Mouse (Mus musculus): ENCODE measurements around the gene 2810006K23Rik.
"Not testable (repeated sequence)": the region's sequence is repeated elsewhere in the genome, so short reads cannot be mapped to it uniquely, and the experiment has no call there.

Gene 2810006K23Rik

DNA sequence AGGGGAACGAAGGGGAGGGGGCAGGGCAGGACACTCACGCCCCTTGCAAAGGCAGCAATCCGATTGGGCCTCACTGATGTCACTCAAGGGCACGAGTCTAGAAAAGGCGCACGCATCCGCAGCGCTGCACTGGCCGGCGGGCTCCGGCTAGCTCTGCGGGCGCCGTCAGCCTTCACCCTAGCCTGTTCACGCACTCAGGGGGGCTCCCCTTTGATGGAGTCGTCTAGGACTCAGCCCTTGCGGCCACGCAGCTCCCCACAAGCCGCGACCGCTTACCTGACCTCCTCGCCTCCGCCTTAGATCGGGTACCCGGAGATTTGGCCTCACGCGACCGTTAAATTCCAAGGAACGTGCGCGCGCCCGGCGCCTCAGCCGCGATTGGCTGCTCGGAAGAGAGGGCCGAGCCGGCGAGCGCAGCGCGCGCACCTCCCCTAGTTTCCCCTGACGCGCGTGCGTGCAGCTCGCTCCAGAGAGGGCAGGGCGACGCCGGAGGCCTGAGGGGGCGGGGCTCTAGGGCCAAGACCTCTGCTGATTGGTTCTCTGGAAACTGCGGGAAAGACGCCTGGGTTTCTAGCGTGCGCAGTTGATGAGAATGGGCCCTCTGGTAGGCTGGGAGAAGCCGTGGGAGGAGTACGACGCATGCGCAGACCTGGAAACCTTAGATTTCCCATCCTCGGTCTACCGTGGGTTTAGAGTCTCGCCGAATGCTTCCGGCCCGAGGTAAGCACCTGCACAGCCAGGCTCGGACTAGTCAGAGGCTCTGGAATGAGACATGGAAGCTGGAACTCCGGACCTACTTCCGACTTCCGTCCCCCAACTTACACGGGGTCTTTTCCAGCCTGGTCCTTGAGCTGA is at the start of gene 2810006K23Rik, which contains the start of gene Mphosph9:
Gene 2810006K23Rik (plus strand): TSS at position 580 of the 855 bp plus-strand sequence.
Gene Mphosph9 (minus strand): TSS at position 463 of the 855 bp plus-strand sequence.
- peak; percentile 100 for DNase-seq (ENCODE audit: low read depth, low spot score)

DNA sequence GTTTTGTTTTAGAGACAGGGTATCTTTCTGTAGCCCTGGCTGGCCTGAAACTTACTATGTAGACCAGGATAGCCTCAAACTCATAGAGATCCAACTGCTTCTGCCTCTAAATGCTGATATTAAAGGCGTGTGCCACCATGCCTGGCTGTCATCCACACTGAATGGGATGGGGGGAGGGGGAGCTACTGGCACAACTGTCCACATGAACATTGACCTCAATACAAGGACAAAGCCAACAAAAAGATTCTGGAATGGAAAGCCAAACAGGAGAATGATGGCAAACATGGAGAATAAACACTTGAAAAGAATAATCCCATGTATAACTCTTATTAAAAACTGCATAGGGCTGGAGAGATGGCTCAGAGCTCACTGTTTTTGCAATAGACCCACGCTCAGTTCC is 45.0 kb upstream of the 2810006K23Rik start:
- no peak for DNase-seq (ENCODE audit: low read depth, low spot score)

DNA sequence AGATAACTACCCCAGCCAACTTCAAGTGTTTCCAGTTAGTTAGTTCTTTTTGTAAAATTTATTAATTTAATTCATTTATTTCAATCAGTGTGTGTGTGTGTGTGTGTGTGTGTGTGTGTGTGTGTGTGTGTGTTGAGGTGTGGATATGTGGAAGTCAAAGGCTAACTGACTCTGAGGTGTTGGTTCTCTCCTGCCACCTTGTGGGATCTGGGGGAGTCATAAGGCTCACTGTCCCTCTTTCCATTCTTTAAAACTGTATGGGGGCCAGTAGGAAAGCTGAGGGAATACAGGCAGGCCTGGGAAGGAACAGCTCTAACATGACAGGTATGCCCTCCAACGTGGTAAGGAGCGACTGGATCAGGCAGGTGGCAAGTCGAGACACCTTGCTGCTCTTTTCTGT is 43.6 kb upstream of the 2810006K23Rik start:
- no peak for DNase-seq (ENCODE audit: low read depth, low spot score)

DNA sequence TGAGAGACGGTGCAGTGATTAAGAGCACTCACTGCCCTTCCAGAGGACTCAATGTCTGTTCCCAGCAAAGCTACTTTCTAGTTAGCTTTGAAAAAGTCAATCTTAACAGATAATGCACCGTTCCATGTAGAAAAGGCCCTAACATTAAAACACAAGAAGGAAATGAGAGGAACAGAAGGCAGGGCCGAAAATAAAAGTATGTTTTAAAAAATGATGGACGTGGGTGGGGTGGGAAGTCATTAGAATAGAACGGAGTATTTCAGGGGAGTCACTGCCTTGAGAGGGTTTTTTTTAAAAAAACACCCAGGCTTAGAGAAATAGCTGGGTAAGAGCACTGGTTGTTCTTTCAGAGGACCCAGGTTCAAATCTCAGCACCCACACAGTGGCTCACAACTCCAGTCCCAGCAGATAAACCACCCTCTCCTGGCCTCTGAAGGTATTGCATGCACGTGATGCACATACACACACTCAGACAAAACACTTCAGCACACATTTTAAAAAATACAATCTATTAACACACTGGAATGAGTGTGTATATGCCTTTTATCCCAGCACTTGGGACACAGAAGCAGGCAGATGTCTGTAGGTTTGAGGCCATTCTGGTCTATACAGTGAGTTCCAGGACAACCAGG is 40.2 kb upstream of the 2810006K23Rik start:
- no peak for DNase-seq (ENCODE audit: low read depth, low spot score)

DNA sequence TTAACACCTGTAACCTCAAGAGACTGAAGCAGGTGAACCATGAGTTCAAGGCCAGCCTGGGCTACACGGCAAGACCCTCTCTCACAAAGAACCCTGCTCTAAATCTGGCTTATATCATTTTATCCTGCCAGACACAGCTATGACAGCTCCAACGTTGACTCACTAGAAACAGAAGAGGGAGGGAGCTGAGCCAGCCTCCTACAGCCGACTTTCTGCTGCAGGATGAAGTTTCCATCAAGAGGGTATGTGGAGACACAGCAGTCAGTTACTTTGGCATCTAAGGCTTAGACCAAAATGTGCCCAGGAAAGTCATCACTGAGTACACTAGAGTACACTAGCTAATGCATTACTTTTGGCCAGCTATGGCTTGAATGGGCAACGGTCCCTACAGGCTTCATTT is 37.7 kb upstream of the 2810006K23Rik start:
- DNase-seq (ENCODE audit: low read depth, low spot score) = no peak

DNA sequence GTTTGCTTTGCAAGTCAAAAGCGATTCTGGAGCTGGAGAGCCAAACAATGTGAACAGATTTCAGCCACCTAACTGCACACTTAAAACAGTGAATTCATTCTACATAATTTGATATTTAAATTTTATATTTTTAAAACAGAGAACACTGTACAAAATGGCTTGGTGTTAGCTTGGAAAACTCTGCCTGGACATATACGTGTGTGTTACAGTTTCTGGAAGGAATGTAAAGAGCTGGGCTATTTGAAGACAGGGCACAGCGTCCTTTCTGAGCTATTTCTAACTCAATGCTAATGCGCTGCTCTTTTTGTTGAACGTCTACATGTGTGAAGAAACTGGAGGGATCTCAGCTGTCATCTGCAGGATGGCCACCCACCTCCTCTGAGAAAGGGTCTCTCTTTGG is 33.9 kb upstream of the 2810006K23Rik start:
- no peak for DNase-seq (ENCODE audit: low read depth, low spot score)

DNA sequence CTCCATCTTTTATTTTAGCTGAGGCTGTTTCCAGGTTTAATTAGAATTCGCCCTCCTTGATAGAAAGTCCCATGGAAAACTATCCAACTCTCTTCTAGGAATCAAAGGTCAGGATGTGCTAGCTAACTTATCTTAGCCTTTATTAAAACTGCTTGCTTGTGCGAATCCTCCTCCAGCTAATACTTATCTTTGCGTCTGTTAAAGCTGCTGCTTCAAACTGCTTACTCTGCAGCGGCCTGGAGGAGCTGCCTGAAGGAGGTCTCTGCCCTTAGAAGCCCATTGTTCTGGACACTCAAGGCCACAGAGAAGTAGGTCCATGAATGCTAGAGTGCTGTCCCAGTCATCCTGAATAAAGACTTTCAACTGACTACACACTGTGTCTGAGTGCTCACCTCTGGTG is 31.4 kb upstream of the 2810006K23Rik start:
- no peak for DNase-seq (ENCODE audit: low read depth, low spot score)

DNA sequence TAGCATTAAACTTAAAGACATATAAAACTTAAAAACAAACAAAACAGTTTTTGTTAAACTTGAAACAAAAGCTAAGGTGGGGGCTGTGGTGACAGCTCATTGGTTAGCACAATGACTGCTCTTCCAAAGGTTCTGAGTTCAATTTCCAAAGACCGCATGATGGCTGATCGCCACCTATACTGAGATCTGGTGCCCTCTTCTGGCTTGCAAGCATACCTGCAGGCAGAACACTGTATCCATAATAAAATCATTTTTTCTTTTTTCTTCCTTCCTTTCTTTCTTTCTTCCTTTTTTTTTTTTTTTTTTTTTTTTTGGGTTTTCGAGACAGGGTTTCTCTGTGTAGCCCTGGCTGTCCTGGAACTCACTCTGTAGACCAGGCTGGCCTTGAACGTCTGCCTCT is 28.6 kb upstream of the 2810006K23Rik start:
- not testable (repeated sequence) for DNase-seq (ENCODE audit: low read depth, low spot score)

DNA sequence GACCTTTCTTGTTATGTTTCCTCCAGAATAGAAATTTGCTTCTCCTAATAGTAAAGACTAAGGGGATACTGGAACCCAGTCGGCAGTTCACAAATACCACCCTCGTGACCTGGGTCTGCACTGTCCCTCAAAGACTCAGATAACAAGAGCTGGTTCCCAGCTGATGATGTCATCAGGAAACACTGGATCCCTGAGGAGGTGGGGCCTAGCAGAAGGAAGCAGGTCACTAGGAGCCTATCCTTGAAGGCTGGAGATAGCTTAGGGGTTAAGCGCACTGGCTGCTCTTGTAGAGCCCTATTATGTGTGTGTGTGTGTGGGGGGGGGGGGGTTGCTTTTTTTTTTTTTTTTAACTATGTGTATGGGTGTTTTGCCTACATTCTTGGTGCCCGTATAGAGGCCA is 27.8 kb upstream of the 2810006K23Rik start:
- DNase-seq (ENCODE audit: low read depth, low spot score) = no peak

DNA sequence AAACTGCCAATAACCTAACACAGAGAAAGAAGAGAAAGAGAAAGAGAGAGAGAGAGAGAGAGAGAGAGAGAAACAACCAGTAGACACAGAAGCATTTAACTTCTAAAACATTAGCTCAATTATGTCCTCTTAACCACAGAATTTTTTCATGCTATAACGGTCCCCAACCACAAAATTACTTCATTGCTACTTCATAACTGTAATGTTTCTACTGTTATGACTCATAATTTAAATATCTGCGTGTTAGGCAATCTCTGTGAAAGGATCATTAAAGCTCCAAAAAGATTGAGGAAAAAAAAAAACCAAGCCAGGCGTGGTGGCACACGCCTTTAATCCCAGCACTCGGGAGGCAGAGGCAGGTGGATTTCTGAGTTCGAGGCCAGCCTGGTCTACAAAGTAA is 25.0 kb upstream of the 2810006K23Rik start:
- DNase-seq (ENCODE audit: low read depth, low spot score) = not testable (repeated sequence)

DNA sequence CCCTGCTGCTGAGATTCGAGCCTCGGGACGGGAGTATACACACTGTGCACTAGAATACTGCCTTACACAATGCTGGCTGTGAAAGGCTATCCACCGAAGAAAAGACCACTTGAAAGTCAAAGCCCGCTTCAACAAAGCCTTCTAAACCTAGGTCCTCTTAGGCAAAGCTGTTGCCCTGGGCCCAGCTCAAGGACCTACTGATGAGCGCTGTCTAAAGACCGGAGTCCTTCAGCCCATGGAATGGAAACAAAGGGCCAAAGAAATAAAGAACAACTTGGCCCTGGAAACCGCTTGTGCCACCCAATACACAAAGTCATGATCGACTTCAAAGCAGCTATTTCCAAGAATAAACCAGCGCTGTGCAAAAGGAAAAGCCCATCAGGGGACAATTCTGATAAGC is 18.7 kb upstream of the 2810006K23Rik start:
- DNase-seq (ENCODE audit: low read depth, low spot score) = no peak

DNA sequence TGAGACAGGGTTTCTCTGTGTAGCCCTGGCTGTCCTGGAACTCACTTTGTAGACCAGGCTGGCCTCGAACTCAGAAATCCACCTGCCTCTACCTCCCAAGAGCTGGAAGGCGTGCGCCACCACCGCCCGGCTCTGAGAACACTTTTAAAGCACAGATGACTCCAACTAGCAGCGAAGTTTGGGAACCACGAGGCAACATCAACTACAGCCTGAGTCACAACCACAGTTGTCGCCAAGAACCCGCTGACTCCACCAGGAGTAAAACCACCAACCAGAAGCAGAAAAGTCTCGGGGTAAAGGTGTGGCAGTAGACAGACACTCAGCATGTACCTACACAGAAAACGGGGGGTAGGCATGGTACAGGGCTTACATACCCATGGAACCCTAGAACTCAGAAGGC is 17.8 kb upstream of the 2810006K23Rik start:
- no peak for DNase-seq (ENCODE audit: low read depth, low spot score)

DNA sequence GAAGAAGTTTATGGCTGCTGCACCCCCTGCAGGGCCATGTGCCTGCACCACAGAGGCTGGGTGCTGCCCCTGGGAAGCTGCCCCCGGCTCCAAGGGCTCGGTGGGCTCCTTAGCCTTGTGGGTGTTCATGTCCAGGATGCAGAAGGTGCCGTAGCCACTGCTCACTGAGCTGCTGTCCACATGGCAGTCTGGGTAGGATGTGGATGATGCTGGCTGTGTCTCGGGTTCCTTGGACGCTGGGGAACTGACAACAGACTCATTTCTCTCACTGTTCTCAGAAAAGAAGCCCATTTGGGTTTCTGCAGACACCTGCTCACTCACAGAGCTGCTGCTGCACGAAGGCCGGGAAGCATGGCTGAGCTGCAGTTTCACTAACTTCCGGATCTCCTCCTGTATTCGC is 12.4 kb upstream of the 2810006K23Rik start:
- no peak for DNase-seq (ENCODE audit: low read depth, low spot score)

DNA sequence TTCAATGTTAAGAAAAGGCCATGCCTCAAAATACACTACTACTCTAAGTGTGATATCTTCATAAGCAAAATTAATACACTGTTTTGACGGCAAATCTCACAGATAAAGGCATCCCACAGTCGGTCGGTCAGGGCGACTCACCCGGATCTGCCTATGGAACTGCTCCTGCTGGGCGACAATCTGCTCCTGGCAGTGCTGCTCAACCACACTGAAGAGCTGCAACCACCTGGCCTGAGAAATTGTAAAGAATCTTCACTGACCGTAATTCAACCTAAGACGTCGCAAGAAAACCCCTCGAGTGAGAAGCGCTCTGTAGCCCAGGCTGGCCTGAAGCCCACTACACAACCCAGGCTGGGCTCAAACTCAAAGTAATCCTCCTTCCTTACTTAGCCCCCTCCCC is 11.9 kb upstream of the 2810006K23Rik start:
- no peak for DNase-seq (ENCODE audit: low read depth, low spot score)

DNA sequence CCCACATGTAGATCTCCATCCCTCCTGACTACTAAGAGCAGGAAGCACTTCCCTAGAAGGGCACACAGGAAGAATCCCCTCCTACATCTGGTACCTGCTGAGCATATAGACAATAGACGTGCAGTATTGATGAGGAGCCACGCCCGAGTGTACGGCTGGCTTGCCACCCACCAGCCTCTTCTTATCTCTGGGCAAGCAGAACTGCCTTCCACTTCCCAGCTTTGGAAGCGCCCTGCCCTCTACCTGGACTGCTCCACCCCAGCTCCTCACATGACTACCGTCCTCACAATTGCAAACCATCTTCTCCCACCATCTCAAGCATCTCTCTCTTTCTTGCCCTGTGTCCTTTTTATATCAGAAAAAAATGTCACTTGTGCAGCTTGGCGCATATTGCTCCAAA is 10.2 kb upstream of the 2810006K23Rik start:
- DNase-seq (ENCODE audit: low read depth, low spot score) = no peak

DNA sequence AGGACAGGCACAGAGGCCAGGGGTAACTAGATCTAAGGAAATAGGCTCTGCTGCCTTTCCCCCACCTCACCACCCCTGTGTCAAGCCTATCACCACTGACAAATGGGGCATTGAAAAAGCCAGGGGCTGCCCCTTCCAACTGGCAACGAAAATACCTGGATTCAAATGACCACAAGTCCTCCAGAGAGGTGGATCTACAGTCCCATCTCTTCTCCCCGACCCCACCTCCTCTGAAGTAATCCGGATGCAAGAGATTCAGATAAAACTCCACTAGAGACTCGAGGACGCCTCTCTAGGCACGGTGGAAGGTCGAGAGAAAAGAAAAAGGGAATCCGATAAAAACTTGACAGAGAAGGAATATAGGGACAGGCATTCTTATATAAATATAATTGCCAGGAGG is 1.1 kb upstream of the 2810006K23Rik start:
- DNase-seq (ENCODE audit: low read depth, low spot score) = no peak

DNA sequence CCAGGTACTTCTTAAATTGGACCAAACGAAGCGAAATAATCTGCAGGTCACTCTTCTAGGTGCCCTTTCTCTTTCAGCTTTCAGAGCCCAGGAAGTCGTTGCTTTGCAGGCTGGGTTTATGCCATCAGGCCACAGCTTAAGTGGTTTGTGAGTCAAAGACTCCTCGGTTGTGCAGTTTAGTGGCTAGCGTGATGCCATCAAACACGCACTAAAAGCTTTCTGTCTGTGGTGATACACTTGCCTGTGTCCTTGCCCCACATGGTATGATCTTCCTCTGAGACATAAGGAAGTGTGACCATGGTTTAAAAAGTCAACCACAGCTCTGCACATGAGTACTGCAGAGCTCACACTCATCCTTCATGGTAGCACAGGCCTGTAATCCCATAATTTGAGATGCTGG is 2.2 kb downstream of the 2810006K23Rik start:
- no peak for DNase-seq (ENCODE audit: low read depth, low spot score)

DNA sequence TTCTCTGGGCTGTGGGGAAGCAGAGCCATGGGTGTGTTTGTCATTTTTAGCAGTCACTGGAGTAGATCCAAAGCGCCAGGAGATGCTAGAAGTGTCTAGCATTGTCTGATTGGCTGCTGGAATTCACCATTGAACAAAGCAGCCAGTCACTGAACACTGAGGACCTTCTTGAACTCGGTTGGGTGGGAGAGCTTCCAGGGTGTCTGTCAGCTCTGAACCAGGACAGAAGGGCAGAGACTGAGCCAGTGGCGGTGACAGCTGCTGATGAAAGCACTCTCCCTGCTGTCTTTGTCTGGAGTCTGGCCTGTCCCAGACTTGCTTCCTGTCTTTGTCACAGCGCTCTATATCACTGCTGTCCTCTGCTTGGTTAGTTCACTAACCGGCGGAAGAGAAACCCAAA is 6.5 kb downstream of the 2810006K23Rik start:
- no peak for DNase-seq (ENCODE audit: low read depth, low spot score)

DNA sequence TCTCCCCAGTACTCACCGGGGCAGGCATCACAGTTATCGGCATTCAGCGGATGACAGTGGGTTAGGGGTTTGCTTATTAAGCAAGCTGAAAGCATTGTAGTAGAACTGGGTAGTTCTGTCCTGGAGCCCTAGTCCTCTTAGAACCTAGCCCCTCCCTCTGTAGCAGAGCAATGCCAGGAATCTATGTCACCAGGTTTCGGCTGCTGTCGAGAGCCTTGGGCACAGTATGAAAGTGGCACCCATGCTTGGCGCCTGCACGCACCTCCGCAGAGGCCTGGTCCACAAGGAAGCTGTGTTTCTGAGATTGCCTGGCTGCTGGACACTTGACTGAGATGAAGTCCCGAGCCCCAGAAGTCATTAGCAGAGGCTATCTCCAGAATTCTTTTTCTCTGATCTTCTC is 9.2 kb downstream of the 2810006K23Rik start:
- no peak for DNase-seq (ENCODE audit: low read depth, low spot score)

DNA sequence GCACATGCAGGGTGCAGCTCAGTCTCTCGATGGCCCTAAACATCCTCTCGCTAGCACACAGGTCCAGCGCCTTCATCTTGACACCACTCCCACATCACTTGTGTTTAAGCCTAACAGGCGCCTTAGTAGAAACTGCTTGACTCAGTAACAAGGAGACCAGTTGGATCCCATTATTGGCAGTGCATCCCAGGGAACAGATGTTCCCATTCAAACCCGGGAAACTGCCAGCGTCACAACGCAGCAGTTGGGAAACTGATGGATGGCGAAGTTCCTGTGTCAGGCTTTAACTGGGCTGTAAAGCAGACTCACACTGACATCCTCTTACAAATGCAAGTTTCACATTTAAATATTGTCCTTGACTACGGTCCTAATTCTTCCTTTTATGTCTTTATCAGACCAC is 10.0 kb downstream of the 2810006K23Rik start:
- DNase-seq (ENCODE audit: low read depth, low spot score) = no peak

DNA sequence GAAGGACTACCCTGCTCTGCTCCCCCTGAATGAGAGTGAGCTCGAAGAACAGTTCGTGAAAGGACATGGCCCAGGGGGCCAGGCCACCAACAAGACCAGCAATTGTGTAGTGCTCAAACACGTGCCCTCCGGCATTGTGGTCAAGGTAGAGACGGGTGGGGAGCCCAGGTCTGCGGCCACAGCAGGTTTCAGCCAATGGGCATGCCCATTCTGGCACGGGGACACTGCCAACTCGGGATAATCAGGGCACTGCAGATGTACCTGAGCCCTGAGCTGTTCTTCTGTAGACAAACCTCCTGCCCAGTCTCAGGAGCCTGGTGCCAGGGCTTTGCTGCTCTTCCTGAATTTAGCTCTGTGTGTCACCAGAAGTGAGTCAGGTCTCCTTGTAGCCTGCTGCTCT is 10.9 kb downstream of the 2810006K23Rik start:
- DNase-seq (ENCODE audit: low read depth, low spot score) = no peak

DNA sequence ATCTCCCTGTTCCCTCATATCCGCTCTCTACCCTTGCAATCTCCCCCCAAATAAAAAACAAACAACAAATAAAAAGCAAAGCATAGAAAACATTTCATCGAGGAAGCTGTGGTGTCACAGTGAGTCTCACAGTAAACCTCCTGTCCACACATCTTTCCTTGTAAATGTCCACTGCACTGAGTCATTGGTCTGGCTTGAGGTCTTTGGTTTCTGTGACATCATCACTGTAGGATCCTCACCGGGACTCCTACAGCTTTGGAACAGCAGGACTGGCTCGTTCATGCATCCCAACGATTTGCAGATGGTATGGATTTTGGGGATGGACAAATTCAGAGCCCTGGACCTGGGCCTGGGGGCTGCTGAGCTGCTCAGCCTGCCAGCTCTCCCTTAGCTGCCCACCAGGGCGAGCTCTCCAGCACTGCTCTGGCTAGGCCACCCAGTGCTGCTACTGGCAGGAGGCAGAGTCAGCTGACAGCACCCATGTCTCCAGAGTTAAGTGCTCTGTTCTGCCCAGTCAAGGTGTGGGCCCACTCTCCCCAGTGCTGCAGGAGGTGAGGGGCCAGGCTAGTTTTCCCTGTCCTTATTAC is 14.0 kb downstream of the 2810006K23Rik start:
- not testable (repeated sequence) for DNase-seq (ENCODE audit: low read depth, low spot score)

DNA sequence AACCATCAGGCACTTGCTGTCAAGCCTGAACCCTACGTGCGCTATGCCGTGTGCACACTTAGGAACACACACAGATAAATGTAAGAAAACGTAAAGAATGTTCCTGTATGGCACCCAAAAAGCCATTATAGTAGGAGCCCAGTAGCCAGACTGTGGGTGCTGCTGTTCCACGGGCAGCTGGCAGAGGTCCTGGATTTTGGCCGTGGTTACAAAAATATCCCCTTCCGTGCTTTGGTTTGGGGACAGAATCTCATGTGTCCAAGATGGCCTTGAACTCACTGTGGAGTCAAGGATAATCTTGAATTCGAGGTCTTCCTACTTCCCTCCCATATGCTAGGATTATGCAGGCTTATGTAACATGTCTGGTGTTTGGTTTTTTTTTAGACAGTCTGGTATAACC is 15.0 kb downstream of the 2810006K23Rik start:
- no peak for DNase-seq (ENCODE audit: low read depth, low spot score)

All from retina, postnatal 7 days (tissue).